In genomic region chr5:36796296-36797014, GRCm38 (mm10) we compare ENCODE assay signal across 8 mouse cellular contexts. TPM values are rescaled to one million over a fixed set of nuclear protein-coding genes. Genes with fewer than 3 reads are reported as not detected.
DNase-seq lines count a peak whose midpoint lies in the region; ATAC-seq and TF ChIP-seq lines count a peak whose summit lies in the region.
"Not testable (repeated sequence)": the region's sequence is repeated elsewhere in the genome, so short reads cannot be mapped to it uniquely, and the experiment has no call there.

Gene Mrfap1, minus strand, starts transcription at chr5:36796772.

- under 1% methylated on average over 90 of the region's 90 CpGs for WGBS in forebrain, embryonic 10.5 days
- under 1% methylated on average over 89 of the region's 90 CpGs for WGBS in heart, embryonic 15.5 days
- under 1% methylated on average over 87 of the region's 90 CpGs for WGBS in liver, embryonic 14.5 days (ENCODE audit: insufficient replicate concordance)
- under 1% methylated on average over 90 of the region's 90 CpGs for WGBS in neural tube, embryonic 11.5 days
- under 1% methylated on average over 90 of the region's 90 CpGs for WGBS in stomach, postnatal 0 days

- ATAC-seq in heart, embryonic 15.5 days (replicated peaks; ENCODE audit: insufficient number of reproducible peaks, insufficient read depth, low FRiP score, low read depth), result peak; percentile 83
- peak; percentile 83 for ATAC-seq in liver, embryonic 14.5 days (ENCODE audit: insufficient read depth)
- peak; percentile 74 for ATAC-seq in neural tube, embryonic 11.5 days (ENCODE audit: insufficient read depth, low FRiP score, low TSS enrichment)
- ATAC-seq in stomach, postnatal 0 days (ENCODE audit: low FRiP score, low TSS enrichment), result peak; percentile 84

- H3K9me3 ChIP-seq in forebrain, embryonic 10.5 days; heart, embryonic 15.5 days (replicated peaks); liver, embryonic 14.5 days (ENCODE audit: control insufficient read depth, low read length); neural tube, embryonic 11.5 days (ENCODE audit: control insufficient read depth, low read length); stomach, postnatal 0 days (ENCODE audit: control insufficient read depth, low read length): not testable (repeated sequence)

- TF ChIP-seq EP300 in liver, embryonic 14.5 days (IDR thresholded peaks at IDR 0.05; ENCODE audit: low read depth); stomach, postnatal 0 days (optimal IDR thresholded peaks at IDR 0.05): not testable (repeated sequence)

- peak within 1 kb of the TSS; percentile 71 for H3K4me2 ChIP-seq in heart, embryonic 15.5 days
- peak within 1 kb of the TSS; percentile 78 for H3K4me2 ChIP-seq in liver, embryonic 14.5 days (ENCODE audit: low read depth)
- H3K4me2 ChIP-seq in neural tube, embryonic 11.5 days (ENCODE audit: low read depth), result peak within 1 kb of the TSS; percentile 53
- H3K4me2 ChIP-seq in stomach, postnatal 0 days (replicated peaks; ENCODE audit: low read depth), result peak within 1 kb of the TSS; percentile 58

- H3K4me1 ChIP-seq in forebrain, embryonic 10.5 days, result peaks cover 20% of the 10 kb centered on the region
- H3K4me1 ChIP-seq in heart, embryonic 15.5 days (replicated peaks), result peaks cover 12% of the 10 kb centered on the region; the same call in 1 of the 2 replicates
- H3K4me1 ChIP-seq in liver, embryonic 14.5 days (replicated peaks; ENCODE audit: control insufficient read depth in 2 of 2, insufficient read depth in 2 of 2, low read length in 1 of 2), result peaks cover 7 to 18% of the 10 kb centered on the region in 2 experiments
- not testable (repeated sequence) for H3K4me1 ChIP-seq in neural tube, embryonic 11.5 days (ENCODE audit: control insufficient read depth, insufficient read depth, low read length); stomach, postnatal 0 days (replicated peaks; ENCODE audit: control insufficient read depth, insufficient read depth)

- H3K27me3 ChIP-seq in forebrain, embryonic 10.5 days (ENCODE audit: poor library complexity, severe bottlenecking); heart, embryonic 15.5 days; liver, embryonic 14.5 days (ENCODE audit: control insufficient read depth, insufficient read depth, low read length); neural tube, embryonic 11.5 days (ENCODE audit: control insufficient read depth, insufficient read depth, low read length); stomach, postnatal 0 days (ENCODE audit: control insufficient read depth, insufficient read depth, low read length): not testable (repeated sequence)

- H3K4me3 ChIP-seq in forebrain, embryonic 10.5 days, result peak within 1 kb of the TSS; percentile 74
- H3K4me3 ChIP-seq in heart, embryonic 15.5 days, result peak within 1 kb of the TSS; percentile 66
- H3K4me3 ChIP-seq in liver, embryonic 14.5 days (ENCODE audit: insufficient read depth in 1 of 2, low read depth in 2 of 2, low read length in 2 of 2), result peak within 1 kb of the TSS; percentile 89 to 93
- H3K4me3 ChIP-seq in neural tube, embryonic 11.5 days (ENCODE audit: low read depth, low read length), result peak within 1 kb of the TSS; percentile 69
- peak within 1 kb of the TSS; percentile 64 for H3K4me3 ChIP-seq in stomach, postnatal 0 days (ENCODE audit: low read depth, low read length)

- H3K9ac ChIP-seq in heart, embryonic 15.5 days, result peak within 1 kb of the TSS; percentile 78
- peak within 1 kb of the TSS; percentile 83 for H3K9ac ChIP-seq in liver, embryonic 14.5 days (replicated peaks)
- peak within 1 kb of the TSS; percentile 84 for H3K9ac ChIP-seq in neural tube, embryonic 11.5 days (ENCODE audit: low read length)
- peak within 1 kb of the TSS; percentile 73 for H3K9ac ChIP-seq in stomach, postnatal 0 days (ENCODE audit: low read length)

- H3K27ac ChIP-seq in forebrain, embryonic 10.5 days, result peak within 1 kb of the TSS; percentile 94
- H3K27ac ChIP-seq in heart, embryonic 15.5 days, result peak within 1 kb of the TSS; percentile 97
- peak within 1 kb of the TSS; percentile 84 for H3K27ac ChIP-seq in liver, embryonic 14.5 days
- H3K27ac ChIP-seq in neural tube, embryonic 11.5 days (ENCODE audit: low read depth, low read length), result peak within 1 kb of the TSS; percentile 95
- peak within 1 kb of the TSS; percentile 94 for H3K27ac ChIP-seq in stomach, postnatal 0 days (replicated peaks)

- H3K36me3 ChIP-seq in forebrain, embryonic 10.5 days (replicated peaks), result peaks cover 26% of the 10 kb centered on the region
- H3K36me3 ChIP-seq in heart, embryonic 15.5 days; liver, embryonic 14.5 days (replicated peaks; ENCODE audit: control insufficient read depth, insufficient read depth, low read depth); neural tube, embryonic 11.5 days (ENCODE audit: control insufficient read depth, insufficient read depth, low read length); stomach, postnatal 0 days (ENCODE audit: control insufficient read depth, insufficient read depth, low read length): not testable (repeated sequence)

- DNase-seq in CD8-positive naive resting alpha-beta T cell, adult 2 months (ENCODE audit: low read depth in 2 of 2, low spot score in 2 of 2), result peak; percentile 90 to 95
- DNase-seq in c-Kit-positive CD71-negative TER-119-negative erythroid progenitor cells, embryonic 14.5 days (ENCODE audit: low read depth), result peak; percentile 90
- DNase-seq in forebrain, embryonic 10.5 days (ENCODE audit: extremely low spot score, low spot score), result peak; percentile 93
- DNase-seq in kidney, postnatal 25 days, result peak; percentile 91 to 95
- peak; percentile 87 to 89 (median 88) for DNase-seq in liver, embryonic 14.5 days (ENCODE audit: low read depth in 3 of 3, low spot score in 3 of 3)
- DNase-seq in neural tube, embryonic 11.5 days (ENCODE audit: low spot score), result peak; percentile 96
- peak; percentile 93 for DNase-seq in stomach, postnatal 0 days (ENCODE audit: low spot score)

- TF ChIP-seq CTCF in liver, embryonic 14.5 days (IDR thresholded peaks at IDR 0.05; ENCODE audit: low read depth); stomach, postnatal 0 days (IDR thresholded peaks at IDR 0.05; ENCODE audit: low read depth): not testable (repeated sequence)

RNA-seq across cellular contexts. Expression of gene Mrfap1, which starts in this region (rescaled TPM):
- polyA plus RNA-seq in forebrain, embryonic 10.5 days (2016; fragmentation: Nextera tagmentation; extraction: Ambion mirVana), result 435 and 463 TPM in 2 replicates
- polyA plus RNA-seq in heart, embryonic 15.5 days (2015; fragmentation: Nextera tagmentation; extraction: Ambion mirVana), result 329 and 331 TPM in 2 replicates
- polyA plus RNA-seq in liver, embryonic 14.5 days (2012; rRNA removed), result 57.9 and 68.4 TPM in 2 replicates
- polyA plus RNA-seq in liver, embryonic 14.5 days (2014; fragmentation: Nextera tagmentation; extraction: Ambion mirVana), result 156 and 172 TPM in 2 replicates
- polyA plus RNA-seq in neural tube, embryonic 11.5 days (2014; fragmentation: Nextera tagmentation; extraction: Ambion mirVana), result 570 and 602 TPM in 2 replicates
- 310 and 322 TPM in 2 replicates for polyA plus RNA-seq in stomach, postnatal 0 days (2015; fragmentation: Nextera tagmentation; extraction: Ambion mirVana)

Comparison
In these comparisons a context has a peak if more than half of its experiments do, and no peak if none do; other contexts are left out.
1. Peak in every context shown above with its lines: DNase-seq, ATAC-seq, H3K4me3 ChIP-seq and H3K27ac ChIP-seq.